Mouse (Mus musculus) bone marrow, adult 2 months (tissue): ENCODE results near the gene Cobl.

Source experiments
- CTCF ChIP-seq: fragments of 200-500 bp; IDR thresholded peaks from 2 replicates; pipeline ENCODE4 v1.5.1; 2011; ENCODE audit warnings: low read length, control low read depth; ENCODE audit not compliant: control insufficient read depth, insufficient read depth
- POLR2A ChIP-seq: fragments of 200-500 bp; IDR thresholded peaks from 2 replicates; pipeline ENCODE4 v1.6.1; 2011; ENCODE audit warnings: low read depth, mild to moderate bottlenecking, control low read depth, low read length, borderline replicate concordance; ENCODE audit not compliant: control insufficient read depth

DNA sequence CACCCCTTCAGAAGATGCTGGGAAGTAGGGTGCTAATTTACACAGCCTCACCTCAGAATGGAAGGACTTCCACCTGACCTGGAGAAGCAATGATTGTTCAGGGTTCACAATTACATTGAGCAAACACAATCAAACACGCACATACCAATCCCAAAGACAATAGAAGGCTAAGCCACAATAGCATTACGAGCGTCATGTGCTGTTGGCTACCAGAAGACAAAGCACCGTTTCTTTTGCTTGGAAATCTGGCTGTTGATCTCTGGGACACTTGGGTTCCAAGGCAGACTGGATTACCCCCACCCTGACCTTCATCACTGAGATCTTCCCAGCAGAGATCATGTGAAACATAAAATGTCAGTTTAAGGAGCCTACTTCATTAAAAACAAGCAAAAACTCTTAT, 21.1 kb downstream of the Cobl start:
- TF ChIP-seq CTCF = no peak
- no peak for TF ChIP-seq POLR2A
